Comparison of ENCODE assay signal across 10 mouse cellular contexts in the genomic region with DNA sequence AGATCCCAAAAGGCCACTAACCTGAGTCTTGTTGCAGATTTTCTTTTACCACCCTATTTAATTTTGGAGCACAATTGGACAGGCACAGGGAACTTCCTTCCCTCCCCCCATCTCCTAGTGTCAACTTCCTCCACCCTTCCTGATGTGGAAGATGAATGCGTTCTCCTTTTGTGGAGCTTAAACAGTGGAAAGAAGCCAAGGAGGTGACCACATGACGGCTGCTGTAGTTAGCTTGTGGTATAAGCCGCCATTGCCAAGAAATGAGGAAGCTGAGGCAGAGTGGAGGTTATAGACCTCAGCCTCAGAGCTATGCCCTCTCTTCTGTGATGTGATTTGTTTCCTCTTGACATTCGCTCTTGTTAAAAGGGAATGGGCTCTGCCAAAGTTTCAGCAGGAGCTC. TPM values are rescaled to one million over a fixed set of nuclear protein-coding genes. Genes with fewer than 3 reads are reported as not detected.
A peak's percentile ranks its signal among the peaks of the same experiment; 100 is the strongest.
DNase-seq lines count a peak whose midpoint lies in the region; ATAC-seq and TF ChIP-seq lines count a peak whose summit lies in the region.
"Had no signal": no experiment of that assay in that cellular context is flagged by ENCODE, and none has a peak within 500 bp of the region (broad histone marks: within the 10 kb centered on the region; RNA-seq: fewer than 3 reads in every experiment).

No protein-coding gene starts in this region.

- no peak overlapping the region for H3K27ac ChIP-seq in hindbrain, postnatal 0 days
- H3K27ac ChIP-seq in hindbrain, embryonic 12.5 days: no peak overlapping the region
- H3K27ac ChIP-seq in macrophage: peak overlapping the region; percentile 87
- H3K27ac ChIP-seq in left cerebral cortex, adult 2 months: no peak overlapping the region
- H3K27ac ChIP-seq: hindbrain, embryonic 10.5 days had no signal

- no peak for ATAC-seq in hindbrain, postnatal 0 days
- ATAC-seq in hindbrain, embryonic 12.5 days (ENCODE audit: low FRiP score): no peak
- ATAC-seq: Patski had no signal

- no peaks in the 10 kb centered on the region for H3K9me3 ChIP-seq in hindbrain, postnatal 0 days (ENCODE audit: low read length)
- no peaks in the 10 kb centered on the region for H3K9me3 ChIP-seq in hindbrain, embryonic 12.5 days (replicated peaks)
- H3K9me3 ChIP-seq: hindbrain, embryonic 10.5 days had no signal

- no peak overlapping the region for H3K4me3 ChIP-seq in hindbrain, postnatal 0 days (ENCODE audit: low read length)
- H3K4me3 ChIP-seq in hindbrain, embryonic 12.5 days: no peak overlapping the region
- H3K4me3 ChIP-seq in macrophage (ENCODE audit: inconsistent target): no peak overlapping the region
- H3K4me3 ChIP-seq in left cerebral cortex, adult 2 months: no peak overlapping the region
- H3K4me3 ChIP-seq: hindbrain, embryonic 10.5 days had no signal

- TF ChIP-seq CTCF in hindbrain, postnatal 0 days (IDR thresholded peaks at IDR 0.05; ENCODE audit: low read depth): no peak
- TF ChIP-seq CTCF in left cerebral cortex, adult 2 months (IDR thresholded peaks at IDR 0.05): no peak

- DNase-seq in hindbrain, postnatal 0 days (ENCODE audit: low spot score): peak; percentile 12
- DNase-seq in brain, adult 2 months (ENCODE audit: low read depth, low spot score): peak; percentile 58
- peak; percentile 74 for DNase-seq in kidney, adult 9 months
- DNase-seq in thymus, postnatal 10 days (ENCODE audit: low spot score in 2 of 2): no peak
- no peak for DNase-seq in urinary bladder, adult 18-20 months (ENCODE audit: low spot score in 2 of 2)
- no peak for DNase-seq in left cerebral cortex, adult 2 months (ENCODE audit: extremely low spot score in 1 of 2, low spot score in 2 of 2)

- no peak overlapping the region for H3K9ac ChIP-seq in hindbrain, postnatal 0 days (replicated peaks; ENCODE audit: low read length)
- H3K9ac ChIP-seq in hindbrain, embryonic 12.5 days: no peak overlapping the region

- H3K4me1 ChIP-seq in hindbrain, postnatal 0 days (ENCODE audit: insufficient read depth, low read length): peaks cover 9% of the 10 kb centered on the region
- H3K4me1 ChIP-seq in hindbrain, embryonic 12.5 days: 0 out of 2 replicates have a peak, but pooled peaks cover 2% of the 10 kb centered on the region

- intact Hi-C loops in left cerebral cortex, adult 2 months (cut with DNase I): no loop called here

- peaks cover 61% of the 10 kb centered on the region for H3K79me2 ChIP-seq in macrophage (ENCODE audit: inconsistent target)

- peaks cover 11% of the 10 kb centered on the region; the same call in 1 of the 2 replicates for H3K36me3 ChIP-seq in hindbrain, postnatal 0 days (ENCODE audit: insufficient read depth, low read length)
- peaks cover 4% of the 10 kb centered on the region; the same call in 1 of the 2 replicates for H3K36me3 ChIP-seq in hindbrain, embryonic 12.5 days
- peaks cover 27% of the 10 kb centered on the region; the same call in 1 of the 2 replicates for H3K36me3 ChIP-seq in macrophage (ENCODE audit: inconsistent target)

- H3K4me2 ChIP-seq in hindbrain, postnatal 0 days (ENCODE audit: low read depth, low read length): no peak overlapping the region
- no peak overlapping the region for H3K4me2 ChIP-seq in hindbrain, embryonic 12.5 days (replicated peaks)

- WGBS in hindbrain, postnatal 0 days: 68% methylated on average over 4 of the region's 4 CpGs
- WGBS in hindbrain, embryonic 12.5 days: 93% methylated on average over 4 of the region's 4 CpGs
- WGBS in macrophage (ENCODE audit: missing documents): 2% methylated on average over 4 of the region's 4 CpGs

- no peaks in the 10 kb centered on the region for H3K27me3 ChIP-seq in hindbrain, postnatal 0 days (ENCODE audit: insufficient read depth, low read length)
- H3K27me3 ChIP-seq in hindbrain, embryonic 12.5 days: no peaks in the 10 kb centered on the region
- H3K27me3 ChIP-seq: Patski had no signal

RNA-seq across cellular contexts. Expression of a gene that starts 3.0 kb away (rescaled TPM):
- total RNA-seq in hindbrain, postnatal 0 days (2014; rRNA removed): 14.2 and 18.5 TPM in 2 replicates
- 3.1 TPM in 2 replicates for polyA plus RNA-seq in hindbrain, postnatal 0 days (2015; fragmentation: Nextera tagmentation; extraction: Ambion mirVana)
- polyA plus RNA-seq in hindbrain, embryonic 12.5 days (2016; fragmentation: Nextera tagmentation; extraction: Ambion mirVana): 6.0 and 6.3 TPM in 2 replicates
- total RNA-seq in macrophage (2018; cell fraction: chromatin; rRNA removed): 100 to 1,000 TPM in 25 of 26 experiments, 10 to 100 TPM in 1; 77.3 to 761 (median 378) TPM
- total RNA-seq in macrophage (2018; cell fraction: cytosol; rRNA removed): 10 to 100 TPM; 10.8 to 42.1 (median 25.8) TPM
- 100 to 1,000 TPM in 19 of 26 experiments, 10 to 100 TPM in 7; 42.1 to 343 (median 147) TPM for total RNA-seq in macrophage (2018; cell fraction: nucleus; rRNA removed)
- 17.3 to 40.6 TPM (median 20.2 TPM) in 3 replicates for polyA plus RNA-seq in macrophage (2018)
- 10 to 100 TPM; 10.1 to 10.8 TPM for total RNA-seq in left cerebral cortex, adult 2 months (2021)

RNA-seq across cellular contexts. Expression of a gene that starts 22.6 kb away (rescaled TPM):
- 26.2 and 39.5 TPM in 2 replicates for total RNA-seq in hindbrain, postnatal 0 days (2014; rRNA removed)
- 26.6 and 28.4 TPM in 2 replicates for polyA plus RNA-seq in hindbrain, postnatal 0 days (2015; fragmentation: Nextera tagmentation; extraction: Ambion mirVana)
- 35.6 and 38.6 TPM in 2 replicates for polyA plus RNA-seq in hindbrain, embryonic 12.5 days (2016; fragmentation: Nextera tagmentation; extraction: Ambion mirVana)
- 10 to 100 TPM in 9 of 26 experiments, 1 to 10 TPM in 17; 1.5 to 22.7 (median 7.8) TPM for total RNA-seq in macrophage (2018; cell fraction: chromatin; rRNA removed)
- 10 to 100 TPM; 12.3 to 32.7 (median 20.2) TPM for total RNA-seq in macrophage (2018; cell fraction: cytosol; rRNA removed)
- total RNA-seq in macrophage (2018; cell fraction: nucleus; rRNA removed): 10 to 100 TPM in 16 of 26 experiments, 1 to 10 TPM in 10; 2.9 to 27.3 (median 12.2) TPM
- polyA plus RNA-seq in macrophage (2018): 24.7 to 30.5 TPM (median 28.5 TPM) in 3 replicates
- total RNA-seq in left cerebral cortex, adult 2 months (2021): 10 to 100 TPM; 41.6 to 42.5 TPM

RNA-seq across cellular contexts. Expression of a gene that starts 22.8 kb away (rescaled TPM):
- total RNA-seq in hindbrain, postnatal 0 days (2014; rRNA removed): 21.2 and 22.7 TPM in 2 replicates
- 36.4 and 37.2 TPM in 2 replicates for polyA plus RNA-seq in hindbrain, postnatal 0 days (2015; fragmentation: Nextera tagmentation; extraction: Ambion mirVana)
- 31.3 and 32.2 TPM in 2 replicates for polyA plus RNA-seq in hindbrain, embryonic 12.5 days (2016; fragmentation: Nextera tagmentation; extraction: Ambion mirVana)
- total RNA-seq in macrophage (2018; cell fraction: chromatin; rRNA removed): 1 to 10 TPM; 1.6 to 7.8 (median 3.9) TPM
- total RNA-seq in macrophage (2018; cell fraction: cytosol; rRNA removed): 10 to 100 TPM in 13 of 26 experiments, 1 to 10 TPM in 13; 5.8 to 14.2 (median 10.2) TPM
- total RNA-seq in macrophage (2018; cell fraction: nucleus; rRNA removed): 10 to 100 TPM in 1 of 26 experiments, 1 to 10 TPM in 25; 2.5 to 12.6 (median 4.3) TPM
- 9.1 to 15.6 TPM (median 9.1 TPM) in 3 replicates for polyA plus RNA-seq in macrophage (2018)
- 10 to 100 TPM; 11.7 to 14.4 TPM for total RNA-seq in left cerebral cortex, adult 2 months (2021)

Comparison
In these comparisons a context has a peak if more than half of its experiments do, and no peak if none do; other contexts are left out.
1. DNase-seq: peak in hindbrain, postnatal 0 days (single experiment), brain, adult 2 months (single experiment) and kidney, adult 9 months (single experiment); none in thymus, postnatal 10 days (0 of 2), urinary bladder, adult 18-20 months (0 of 2) and left cerebral cortex, adult 2 months (0 of 2).